Mouse (Mus musculus) cortical plate, adult 2 months (tissue): ENCODE measurements around the gene Cdk20. TPM values are rescaled to one million over a fixed set of nuclear protein-coding genes. Genes with fewer than 3 reads are reported as not detected.
A peak's percentile ranks its signal among the peaks of the same experiment; 100 is the strongest.

ENCODE experiments used
- H3K27ac ChIP-seq: fragments of 200-500 bp; 2 replicates; pipeline ENCODE4 v1.5.1; 2012; ENCODE audit warnings: low read length, control low read depth, inconsistent platforms; ENCODE audit not compliant: insufficient read depth
- H3K4me1 ChIP-seq: fragments of 200-500 bp; 2 replicates; pipeline ENCODE4 v1.6.1; 2011; ENCODE audit warnings: low read length; ENCODE audit not compliant: control insufficient read depth, insufficient read depth
- H3K4me3 ChIP-seq: fragments of 200-500 bp; 2 replicates; pipeline ENCODE4 v1.5.1; 2011; ENCODE audit warnings: mild to moderate bottlenecking, low read length, control low read depth; ENCODE audit not compliant: insufficient read depth
- CTCF ChIP-seq: fragments of 200-500 bp; IDR thresholded peaks from 2 replicates; pipeline ENCODE4 v1.5.1; 2011; ENCODE audit warnings: mild to moderate bottlenecking, control low read depth, low read length; ENCODE audit not compliant: insufficient read depth; ENCODE audit errors: extremely low read depth
- POLR2A ChIP-seq: fragments of 200-500 bp; IDR thresholded peaks from 2 replicates; pipeline ENCODE4 v1.6.1; 2011; ENCODE audit warnings: mild to moderate bottlenecking, low read length, control low read depth; ENCODE audit not compliant: insufficient read depth; ENCODE audit errors: extremely low read depth
- polyA plus RNA-seq: library from polyadenylated mRNA; depleted of rRNA; stranded (reverse); fragments of >200 nt; gene quantifications from 2 replicates; pipeline ENCODE4 v1.2.3, GENCODE M21; 2012; rRNA removed

The Cdk20 gene
- polyA plus RNA-seq = 13.1 and 13.5 TPM in 2 replicates

GRCm38 (mm10) chr13:64432017-64432995, at the start of gene Cdk20:
Gene Cdk20, plus strand, starts transcription at chr13:64432314.
- 0 out of 2 replicates have a peak, but pooled peaks have one; percentile 15 for TF ChIP-seq CTCF
- TF ChIP-seq POLR2A = peak; percentile 33; the same call in 1 of the 2 replicates
- H3K27ac ChIP-seq = peak within 1 kb of the TSS; percentile 19; the same call in 1 of the 2 replicates
- peak within 1 kb of the TSS; percentile 69 for H3K4me3 ChIP-seq
- no peaks in the 10 kb centered on the region for H3K4me1 ChIP-seq

- TF ChIP-seq POLR2A (no peak), CTCF (no peak)
- H3K27ac ChIP-seq = no peak overlapping the region
- no peaks in the 10 kb centered on the region for H3K4me1 ChIP-seq
- no peak overlapping the region for H3K4me3 ChIP-seq
Measured at GRCm38 (mm10) chr13:64384937-64385336, 47.2 kb upstream of the Cdk20 start.

- TF ChIP-seq POLR2A (no peak), CTCF (no peak)
- no peaks in the 10 kb centered on the region for H3K4me1 ChIP-seq
- no peak overlapping the region for H3K4me3 ChIP-seq
Measured at GRCm38 (mm10) chr13:64386048-64386447, 46.1 kb upstream of the Cdk20 start.

GRCm38 (mm10) chr13:64388415-64388814, 43.7 kb upstream of the Cdk20 start:
- Histone ChIP-seq H3K4me1 (no peaks in the 10 kb centered on the region), H3K27ac (no peak overlapping the region)
- no peak for TF ChIP-seq CTCF
- TF ChIP-seq POLR2A = no peak

More at GRCm38 (mm10) chr13:64386048-64386447, 46.1 kb upstream of the Cdk20 start:
- no peak overlapping the region for H3K27ac ChIP-seq

GRCm38 (mm10) chr13:64396979-64397378, 35.1 kb upstream of the Cdk20 start:
- no peaks in the 10 kb centered on the region for H3K4me1 ChIP-seq
- no peak for TF ChIP-seq CTCF
- TF ChIP-seq POLR2A = no peak
- no peak overlapping the region for H3K27ac ChIP-seq
- H3K4me3 ChIP-seq = no peak overlapping the region

More at GRCm38 (mm10) chr13:64388415-64388814, 43.7 kb upstream of the Cdk20 start:
- no peak overlapping the region for H3K4me3 ChIP-seq

GRCm38 (mm10) chr13:64398065-64398464, 34.0 kb upstream of the Cdk20 start:
- no peak overlapping the region for H3K4me3 ChIP-seq
- TF ChIP-seq CTCF = no peak
- TF ChIP-seq POLR2A = no peak
- no peaks in the 10 kb centered on the region for H3K4me1 ChIP-seq
- H3K27ac ChIP-seq = no peak overlapping the region

GRCm38 (mm10) chr13:64399906-64400305, 32.2 kb upstream of the Cdk20 start:
- Histone ChIP-seq H3K4me3 (no peak overlapping the region), H3K4me1 (no peaks in the 10 kb centered on the region), H3K27ac (no peak overlapping the region)
- TF ChIP-seq CTCF (no peak), POLR2A (no peak)

- H3K4me3 ChIP-seq = no peak overlapping the region
- no peak for TF ChIP-seq CTCF
- no peak for TF ChIP-seq POLR2A
- no peak overlapping the region for H3K27ac ChIP-seq
- H3K4me1 ChIP-seq = no peaks in the 10 kb centered on the region
Measured at GRCm38 (mm10) chr13:64400801-64401361, 31.2 kb upstream of the Cdk20 start.

- Histone ChIP-seq H3K4me1 (no peaks in the 10 kb centered on the region), H3K27ac (no peak overlapping the region), H3K4me3 (no peak overlapping the region)
- TF ChIP-seq CTCF (no peak), POLR2A (no peak)
Measured at GRCm38 (mm10) chr13:64402006-64402405, 30.1 kb upstream of the Cdk20 start.
